Mouse (Mus musculus): ENCODE measurements around the gene Hbq1a.
A peak's percentile ranks its signal among the peaks of the same experiment; 100 is the strongest.

The Hbq1a gene

DNA sequence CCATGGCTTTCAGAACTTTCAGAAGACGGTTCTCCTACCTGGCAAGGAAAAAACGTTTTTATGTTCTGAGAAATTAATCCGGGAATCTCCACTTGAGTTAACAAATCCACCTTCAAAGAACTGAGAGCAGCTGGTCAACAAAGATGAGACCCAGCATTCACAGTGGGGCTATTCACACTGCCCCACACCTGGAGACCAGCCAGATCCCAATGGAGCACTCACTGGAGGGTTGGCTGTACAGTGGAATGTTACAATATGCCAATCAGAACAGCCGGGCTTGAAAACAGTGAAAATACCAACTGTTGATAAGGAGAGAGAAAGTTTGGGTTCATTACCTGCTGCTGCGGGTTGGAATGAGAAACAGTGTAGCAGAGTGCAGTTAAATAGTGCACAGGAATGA lies 32.0 kb downstream of the Hbq1a start:
- no peak for DNase-seq

DNA sequence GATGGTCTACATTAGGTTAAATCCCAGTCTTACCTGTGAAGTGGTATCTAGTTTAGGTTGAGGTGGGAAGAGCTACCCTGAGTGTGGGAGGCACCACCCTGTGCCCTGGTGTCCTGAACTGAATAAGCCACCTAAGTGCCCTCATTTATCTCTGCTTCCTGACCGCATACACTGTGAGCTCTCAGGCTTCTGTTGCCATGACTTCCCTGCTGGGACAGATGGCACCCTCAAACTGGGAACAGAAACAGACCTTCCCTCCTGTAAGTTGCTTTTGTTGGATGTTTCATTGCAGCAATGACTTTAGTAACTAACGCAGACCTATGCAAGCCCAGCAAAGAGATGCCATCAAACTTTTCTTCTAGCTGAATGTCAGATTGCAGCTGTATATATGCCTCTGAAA lies 33.4 kb downstream of the Hbq1a start:
- no peak for DNase-seq

DNA sequence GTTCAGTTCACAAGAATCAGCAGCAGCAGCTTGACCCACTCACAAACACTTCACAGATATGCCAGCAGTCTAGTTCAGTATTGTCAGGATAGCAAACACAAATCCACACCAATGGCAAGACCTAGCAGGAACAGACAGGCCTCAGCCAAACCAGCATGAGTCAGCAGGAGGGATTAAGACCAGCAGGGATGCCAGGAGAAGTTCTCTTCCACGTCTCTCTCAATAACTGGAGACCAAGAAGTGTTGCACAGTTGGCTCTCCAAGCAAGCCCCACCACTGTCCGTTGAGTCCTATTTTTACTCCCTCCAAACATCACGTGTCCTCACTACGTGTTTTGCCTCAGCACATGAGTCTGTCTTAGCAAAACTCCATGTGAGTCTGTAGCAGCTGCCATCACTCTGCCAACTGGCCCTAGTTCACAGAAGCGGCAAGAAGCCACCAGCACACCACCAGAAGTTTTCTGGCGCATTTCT lies 36.6 kb downstream of the Hbq1a start:
- DNase-seq = no peak

DNA sequence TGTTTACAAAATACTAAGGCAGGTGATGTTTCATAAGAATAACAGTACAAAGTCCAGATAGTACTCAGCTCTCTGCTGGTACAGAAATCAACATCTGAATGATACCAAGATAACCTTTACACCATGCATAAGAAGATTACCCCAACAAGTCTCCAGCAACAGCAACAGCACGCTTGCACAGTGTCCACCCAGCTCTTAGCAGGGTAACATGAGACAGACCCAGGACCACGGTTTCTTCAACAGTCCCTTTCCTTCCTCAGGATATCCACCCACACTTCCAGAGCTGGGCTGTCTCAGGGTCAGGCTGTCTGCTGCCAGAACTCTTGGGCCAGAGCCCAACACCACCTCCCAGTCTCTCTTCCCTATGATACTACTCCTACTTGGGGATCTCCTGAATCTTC lies 39.3 kb downstream of the Hbq1a start:
- DNase-seq = peak; percentile 51

DNA sequence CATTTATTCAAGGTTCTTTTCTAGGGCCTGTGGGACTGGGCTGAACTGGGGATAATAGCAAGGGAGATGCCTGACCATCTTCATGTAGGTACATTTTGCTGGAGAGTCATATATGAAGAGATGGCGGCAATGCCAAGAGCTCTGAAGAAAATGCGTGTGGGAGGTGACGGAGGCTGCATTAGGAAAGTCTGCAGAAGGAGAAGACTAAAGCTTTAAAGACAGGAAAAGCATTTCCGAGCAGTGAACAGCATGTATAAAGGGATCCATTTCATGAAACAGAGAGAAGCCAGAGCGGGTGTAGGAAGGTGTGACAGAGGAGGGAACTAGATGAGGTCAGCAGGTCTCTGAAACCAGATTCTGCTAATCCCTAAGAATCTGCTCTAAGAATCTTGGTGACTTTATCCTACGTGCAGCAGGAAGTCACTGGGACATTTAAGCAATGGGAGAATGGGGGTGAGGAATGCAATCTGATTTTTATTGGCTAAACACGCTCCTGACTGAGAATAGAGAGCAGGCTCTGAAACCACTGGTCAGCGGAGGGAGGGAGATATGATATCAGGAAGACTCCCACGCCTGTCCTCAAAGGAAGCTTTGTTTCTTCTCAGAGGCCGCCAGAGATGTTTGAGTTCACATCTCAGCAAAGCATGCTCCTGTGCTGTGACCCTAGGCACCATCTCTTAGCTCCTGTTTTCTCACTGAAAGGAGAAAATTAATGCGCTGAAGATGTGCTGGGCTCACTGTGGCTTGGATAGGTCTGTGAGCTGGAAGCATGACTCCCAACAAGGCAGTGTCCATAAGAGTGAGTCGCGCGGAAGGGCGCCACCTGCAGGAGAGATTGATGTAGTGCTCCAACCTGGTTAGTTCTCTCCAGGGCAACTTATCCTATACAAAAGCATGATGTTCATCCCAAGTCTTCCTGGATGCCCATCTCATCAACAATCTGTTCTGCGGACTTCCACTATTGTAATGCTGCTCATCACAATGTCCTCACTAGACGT lies 40.9 kb downstream of the Hbq1a start:
- DNase-seq = no peak

DNA sequence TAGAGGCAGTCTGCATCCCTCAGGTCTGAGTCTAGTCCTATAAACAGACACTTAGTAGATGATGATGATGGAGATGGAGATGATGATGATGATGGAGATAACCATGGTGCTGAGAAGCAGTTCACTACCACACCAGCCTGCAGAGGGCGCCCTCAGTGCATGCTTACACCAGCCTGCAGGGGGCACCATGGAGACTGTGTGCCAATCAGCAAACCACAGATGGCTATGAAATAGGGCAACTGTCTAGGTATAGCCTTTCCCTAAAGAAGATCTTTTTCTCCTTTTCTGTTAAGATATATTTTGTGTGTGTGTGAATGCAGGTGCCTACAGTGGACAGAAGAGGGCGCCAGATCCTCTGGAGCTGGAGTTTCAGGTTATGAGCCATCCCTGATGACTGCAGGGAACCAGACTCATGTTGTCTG lies 42.9 kb downstream of the Hbq1a start:
- no peak for DNase-seq

DNA sequence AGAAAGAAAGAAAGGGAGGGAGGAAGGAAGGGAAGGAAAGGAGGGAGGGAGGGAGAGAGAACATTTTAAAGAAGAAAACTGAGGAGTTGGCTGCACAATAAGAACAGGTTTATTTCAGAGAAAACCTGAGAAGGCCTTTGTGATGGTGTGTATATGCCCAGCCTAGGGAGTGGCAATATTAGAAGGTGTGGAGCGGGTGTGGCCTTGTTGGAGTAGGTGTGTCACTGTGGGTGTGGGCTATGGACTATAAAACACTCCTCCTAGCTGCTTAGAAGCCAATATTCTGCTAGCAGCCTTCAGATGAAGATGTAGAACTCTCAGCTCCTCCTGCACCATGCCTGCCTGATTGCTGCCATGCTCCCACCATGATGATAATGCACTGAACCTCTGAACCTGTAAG lies 43.5 kb downstream of the Hbq1a start:
- no peak for DNase-seq

DNA sequence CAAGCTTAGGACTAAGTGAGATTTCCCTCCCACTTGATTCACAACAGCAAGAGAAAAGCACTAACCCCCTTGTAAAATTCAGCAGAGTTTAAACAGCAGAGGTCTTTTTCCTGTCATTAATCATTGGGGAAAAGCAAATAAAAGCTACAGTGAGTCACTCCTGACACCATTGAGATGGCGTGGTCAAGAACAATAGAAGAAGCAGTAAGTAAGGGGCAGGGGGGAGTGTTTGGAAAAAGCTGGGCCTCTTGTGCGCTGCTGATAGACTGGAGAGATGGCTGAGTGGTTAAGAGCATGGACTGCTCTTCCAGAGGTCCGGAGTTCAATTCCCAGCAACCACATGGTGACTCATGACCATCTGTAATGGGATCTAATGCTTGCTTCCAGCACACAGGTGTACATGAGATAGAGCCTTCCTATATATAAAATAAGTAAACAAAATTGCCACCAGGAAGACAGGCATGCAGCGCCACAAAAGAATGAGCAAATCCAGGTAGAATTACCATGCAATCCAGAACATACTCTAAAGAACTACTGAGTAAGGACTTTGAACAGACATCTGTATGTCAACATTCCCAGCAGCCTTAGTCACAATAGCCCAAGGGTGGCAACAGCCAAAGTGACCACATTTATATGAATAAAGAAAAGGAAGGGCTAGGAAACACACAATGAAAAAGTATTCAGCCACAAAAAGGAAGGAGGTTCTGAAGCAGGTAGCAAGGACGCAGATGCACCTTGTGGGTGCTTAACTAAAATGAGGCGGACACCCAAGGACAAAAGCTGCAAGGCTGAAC lies 45.8 kb downstream of the Hbq1a start:
- DNase-seq = no peak

DNA sequence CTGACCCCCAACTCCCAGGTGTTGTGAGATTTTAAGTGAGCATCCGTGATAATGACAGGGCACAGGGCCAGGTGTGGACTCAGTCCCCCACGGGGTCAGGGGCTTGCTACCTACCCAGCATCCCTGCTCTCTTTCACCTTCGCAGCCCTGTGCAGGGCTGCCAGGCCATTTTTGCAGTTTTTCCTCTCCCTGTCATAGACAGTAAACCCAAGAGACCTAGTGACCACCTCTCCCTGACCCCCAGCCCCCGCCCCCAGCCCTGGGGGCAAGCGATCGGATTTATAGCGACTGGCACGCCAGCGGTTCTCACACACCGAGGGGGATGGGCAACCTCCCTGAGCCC lies 47.4 kb downstream of the Hbq1a start:
- no peak for DNase-seq

DNA sequence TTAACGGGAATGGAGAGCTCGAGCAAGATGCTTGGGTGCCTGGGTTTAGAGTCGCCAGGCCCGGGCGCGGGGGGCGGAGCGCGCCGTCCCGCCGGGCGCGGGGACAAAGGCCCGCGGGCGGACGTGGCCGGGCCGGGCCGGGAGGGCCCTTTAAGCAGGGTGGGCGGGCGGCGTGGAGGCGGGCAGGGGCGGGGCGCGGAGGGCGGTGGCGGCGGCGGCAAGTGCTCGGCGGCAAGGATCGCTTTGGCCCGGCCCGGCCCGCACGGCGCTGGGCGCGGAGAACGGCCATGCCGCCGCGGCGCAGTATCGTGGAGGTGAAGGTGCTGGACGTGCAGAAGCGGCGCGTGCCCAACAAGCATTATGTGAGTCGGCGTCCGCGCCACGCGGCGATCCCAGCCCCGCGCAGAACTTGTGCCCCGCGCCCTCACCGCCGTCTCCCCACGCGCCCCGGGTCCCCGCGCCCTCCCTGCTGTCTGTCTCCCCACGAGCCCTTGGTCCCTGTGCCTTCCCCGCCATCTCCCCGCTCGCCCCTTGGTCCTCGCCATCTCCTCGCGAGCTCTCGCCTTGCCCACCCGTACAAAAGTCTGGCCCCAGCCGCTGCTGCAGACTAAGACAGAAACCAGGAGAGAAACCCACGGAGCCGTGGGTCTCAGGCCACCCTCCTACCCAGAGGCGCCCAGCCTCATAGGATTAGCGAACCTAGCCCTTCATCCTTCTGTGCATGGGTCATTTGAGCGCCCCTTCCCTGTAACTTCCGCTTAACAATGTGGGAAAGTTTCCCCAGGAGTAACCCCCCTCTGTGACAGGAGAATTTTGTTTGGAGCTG lies 48.0 kb downstream of the Hbq1a start, which contains the start of gene Sh3pxd2b:
Sh3pxd2b (plus strand) TSS at position 214 of the 826 bp plus-strand sequence.
- DNase-seq = peak; percentile 22

DNA sequence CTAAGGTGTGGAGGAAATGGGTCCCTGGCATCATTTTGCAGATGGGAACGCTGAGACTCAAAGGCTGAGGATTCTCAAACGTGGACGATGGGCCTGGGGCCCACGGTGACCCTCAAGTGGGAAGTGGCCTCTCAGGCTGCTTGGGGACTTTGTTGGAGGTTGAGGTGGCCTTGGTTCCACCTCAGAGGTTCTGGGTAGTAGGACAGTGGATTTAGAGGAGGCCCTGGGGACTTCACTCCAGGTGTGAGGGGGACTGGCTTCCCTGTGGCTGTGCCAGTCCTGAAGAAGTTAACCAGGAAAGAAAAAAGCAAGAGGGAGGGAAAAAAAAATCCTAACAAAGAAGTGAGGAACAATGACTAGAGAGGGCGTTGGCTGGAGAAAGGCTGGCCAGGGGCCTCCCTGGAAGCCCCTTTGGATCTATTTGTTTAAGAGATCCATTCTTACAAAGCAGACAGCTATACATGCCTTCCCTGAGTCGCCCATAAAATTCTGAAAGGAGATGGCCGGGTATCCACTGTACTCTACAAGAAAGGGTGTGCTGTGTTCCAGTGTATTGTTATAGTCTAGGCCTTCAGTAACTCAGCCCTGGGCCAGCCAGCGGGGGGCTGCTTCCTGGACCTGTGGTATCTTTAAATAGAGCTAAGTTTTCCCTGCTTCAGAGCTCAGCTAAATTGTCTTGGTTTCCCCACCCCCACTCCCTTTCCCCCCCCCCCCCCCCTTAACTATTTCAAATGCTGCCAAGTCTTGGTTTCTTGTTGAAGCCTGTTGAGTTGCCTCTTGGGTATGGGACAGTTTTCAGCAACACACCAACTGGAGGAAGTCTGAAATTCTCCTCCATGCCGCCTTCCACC lies 48.8 kb downstream of the Hbq1a start:
- DNase-seq = no peak

DNA sequence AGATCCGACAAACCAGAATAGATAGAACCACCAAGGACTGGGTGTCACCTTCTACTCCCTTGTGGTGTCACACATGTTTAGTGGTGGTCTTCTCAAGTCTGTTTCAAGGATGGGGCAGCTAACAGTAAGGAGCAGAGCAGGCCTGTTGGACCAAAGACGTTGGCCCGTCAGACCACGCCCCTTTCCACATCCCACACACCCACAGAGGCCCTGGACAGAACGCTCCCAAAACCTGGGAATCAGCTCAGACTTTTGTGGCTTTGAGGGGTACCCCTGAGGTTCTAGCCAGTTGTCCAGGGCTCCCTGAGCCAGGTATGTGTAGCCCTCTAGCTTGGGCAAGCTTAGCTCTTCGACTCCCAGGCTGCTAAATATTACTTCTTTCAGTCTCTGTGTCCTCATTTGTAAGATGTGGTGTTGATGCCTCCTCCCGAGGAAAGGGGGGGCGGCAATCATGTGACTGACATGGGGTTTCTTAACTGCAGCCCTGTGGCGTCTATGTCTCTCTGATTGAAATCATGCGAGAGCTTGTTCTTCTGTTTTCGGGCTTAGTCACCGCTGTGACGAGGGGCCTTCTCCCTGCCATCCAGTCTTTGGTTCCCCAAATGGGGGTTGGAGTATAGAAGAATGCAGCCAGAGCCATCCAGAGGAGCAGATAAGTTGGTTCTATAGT lies 49.5 kb downstream of the Hbq1a start:
- no peak for DNase-seq

Measured in kidney, adult 11 months (tissue).